Mouse (Mus musculus) stomach, embryonic 15.5 days (tissue): ENCODE measurements around the gene Xrcc3. TPM values are rescaled to one million over a fixed set of nuclear protein-coding genes. Genes with fewer than 3 reads are reported as not detected.

Experiments
- ATAC-seq: fragments of 200-750 bp; cut with Nextera tagmentation; 2 replicates; pipeline ENCODE4 v1.8.0; 2017; ENCODE audit warnings: low read depth, moderate number of reproducible peaks, moderate TSS enrichment; ENCODE audit not compliant: insufficient read depth, low FRiP score
- H3K27ac ChIP-seq: fragments of 300-500 bp; sonication (generic); 2 replicates; pipeline ENCODE4 v1.5.1; 2015; ENCODE audit warnings: mild to moderate bottlenecking, inconsistent platforms
- H3K27me3 ChIP-seq: fragments of 300-500 bp; sonication (generic); replicated peaks from 2 replicates; pipeline ENCODE4 v1.6.1; 2015; ENCODE audit warnings: inconsistent platforms
- H3K36me3 ChIP-seq: fragments of 300-500 bp; sonication (generic); 2 replicates; pipeline ENCODE4 v1.6.1; 2015; ENCODE audit warnings: inconsistent platforms
- H3K4me1 ChIP-seq: fragments of 300-500 bp; sonication (generic); 2 replicates; pipeline ENCODE4 v1.6.1; 2015; ENCODE audit warnings: inconsistent platforms
- H3K4me2 ChIP-seq: fragments of 300-500 bp; sonication (generic); 2 replicates; pipeline ENCODE4 v1.6.1; 2015; ENCODE audit warnings: mild to moderate bottlenecking, inconsistent platforms
- H3K4me3 ChIP-seq: fragments of 300-500 bp; sonication (generic); replicated peaks from 2 replicates; pipeline ENCODE4 v1.5.1; 2015; ENCODE audit warnings: inconsistent platforms
- H3K9ac ChIP-seq: fragments of 300-500 bp; sonication (generic); 2 replicates; pipeline ENCODE4 v1.6.1; 2015; ENCODE audit warnings: inconsistent platforms
- H3K9me3 ChIP-seq: fragments of 300-500 bp; sonication (generic); 2 replicates; pipeline ENCODE4 v1.6.1; 2016; ENCODE audit warnings: inconsistent platforms
- WGBS: fragments of 180-500 bp; shearing (Covaris S2); methylation state at CpG from one replicate; pipeline ENCODE4 v1.1.7; 2015; 5-methylcytosine and 5-hydroxymethylcytosine counted together
- polyA plus RNA-seq: library from polyadenylated mRNA; unstranded; fragments of >200 nt; fragmentation: Nextera tagmentation; extraction: Ambion mirVana; gene quantifications from 2 replicates; pipeline ENCODE4 v1.2.1, GENCODE M21; 2015

Gene Xrcc3
- polyA plus RNA-seq, 1 experiment from 2014 or later = 7.2 TPM

- WGBS = 19% methylated on average over 19 of the region's 19 CpGs
- Histone ChIP-seq H3K9me3 (no peaks in the 10 kb centered on the region), H3K4me1 (peaks cover 55% of the 10 kb centered on the region), H3K27ac (peak overlapping the region; percentile 93), H3K4me3 (peak overlapping the region; percentile 67), H3K9ac (peak overlapping the region; percentile 63), H3K4me2 (peak overlapping the region; percentile 76), H3K36me3 (no peaks in the 10 kb centered on the region), H3K27me3 (no peaks in the 10 kb centered on the region)
- ATAC-seq = no peak
These were observed 1.4 kb upstream of the Xrcc3 start for GRCm38 (mm10) chr12:111814769-111815762.

GRCm38 (mm10) chr12:111813111-111813765 is 435 bp downstream of the Xrcc3 start:
- Histone ChIP-seq H3K4me2 (peak overlapping the region; percentile 90), H3K9ac (peak overlapping the region; percentile 55), H3K36me3 (no peaks in the 10 kb centered on the region), H3K4me3 (peak overlapping the region; percentile 67), H3K27ac (0 out of 2 replicates have a peak overlapping the region, but pooled peaks have one; percentile 52), H3K4me1 (peaks cover 53% of the 10 kb centered on the region), H3K27me3 (no peaks in the 10 kb centered on the region), H3K9me3 (no peaks in the 10 kb centered on the region)
- ATAC-seq = no peak
- WGBS = 3% methylated on average over 27 of the region's 27 CpGs

GRCm38 (mm10) chr12:111812611-111813010 is 1.1 kb downstream of the Xrcc3 start:
- H3K27ac ChIP-seq = no peak overlapping the region
- peak overlapping the region; percentile 55 for H3K9ac ChIP-seq
- peaks cover 51% of the 10 kb centered on the region for H3K4me1 ChIP-seq
- peak overlapping the region; percentile 90 for H3K4me2 ChIP-seq
- no peaks in the 10 kb centered on the region for H3K27me3 ChIP-seq
- H3K36me3 ChIP-seq = 0 out of 2 replicates have a peak, but pooled peaks cover 3% of the 10 kb centered on the region
- 67% methylated on average over 12 of the region's 12 CpGs for WGBS
- peak overlapping the region; percentile 67 for H3K4me3 ChIP-seq
- ATAC-seq = no peak
- H3K9me3 ChIP-seq = no peaks in the 10 kb centered on the region

- Histone ChIP-seq H3K4me3 (no peak overlapping the region), H3K4me1 (peaks cover 48% of the 10 kb centered on the region), H3K27ac (no peak overlapping the region), H3K4me2 (no peak overlapping the region), H3K27me3 (no peaks in the 10 kb centered on the region), H3K36me3 (0 out of 2 replicates have a peak, but pooled peaks cover 6% of the 10 kb centered on the region), H3K9me3 (no peaks in the 10 kb centered on the region), H3K9ac (no peak overlapping the region)
- no peak for ATAC-seq
- WGBS = 83% methylated on average over 13 of the region's 13 CpGs
These were observed 1.6 kb downstream of the Xrcc3 start for GRCm38 (mm10) chr12:111812075-111812474.

GRCm38 (mm10) chr12:111809762-111810161 is 3.9 kb downstream of the Xrcc3 start:
- peaks cover 19% of the 10 kb centered on the region for H3K36me3 ChIP-seq
- peaks cover 26% of the 10 kb centered on the region for H3K4me1 ChIP-seq
- H3K9ac ChIP-seq = no peak overlapping the region
- H3K9me3 ChIP-seq = no peaks in the 10 kb centered on the region
- no peak overlapping the region for H3K4me3 ChIP-seq
- peak overlapping the region; percentile 27; the same call in 1 of the 2 replicates for H3K4me2 ChIP-seq
- 6% methylated on average over 8 of the region's 9 CpGs for WGBS
- peak; percentile 32; the same call in 1 of the 2 replicates for ATAC-seq
- no peaks in the 10 kb centered on the region for H3K27me3 ChIP-seq
- peak overlapping the region; percentile 70 for H3K27ac ChIP-seq

GRCm38 (mm10) chr12:111808775-111809174 is 4.9 kb downstream of the Xrcc3 start:
- H3K36me3 ChIP-seq = peaks cover 27% of the 10 kb centered on the region
- no peaks in the 10 kb centered on the region for H3K27me3 ChIP-seq
- WGBS = 87% methylated on average over 6 of the region's 6 CpGs
- no peak overlapping the region for H3K4me2 ChIP-seq
- H3K4me1 ChIP-seq = peaks cover 25% of the 10 kb centered on the region
- H3K9me3 ChIP-seq = no peaks in the 10 kb centered on the region
- H3K9ac ChIP-seq = no peak overlapping the region
- no peak for ATAC-seq
- no peak overlapping the region for H3K4me3 ChIP-seq
- no peak overlapping the region for H3K27ac ChIP-seq

GRCm38 (mm10) chr12:111803538-111803937 is 10.1 kb downstream of the Xrcc3 start:
- H3K36me3 ChIP-seq = peaks cover 51% of the 10 kb centered on the region
- no peaks in the 10 kb centered on the region for H3K4me1 ChIP-seq
- H3K9me3 ChIP-seq = no peaks in the 10 kb centered on the region
- peak; percentile 60; the same call in 1 of the 2 replicates for ATAC-seq
- no peak overlapping the region for H3K4me2 ChIP-seq
- 58% methylated on average over 5 of the region's 5 CpGs for WGBS
- no peaks in the 10 kb centered on the region for H3K27me3 ChIP-seq
- no peak overlapping the region for H3K4me3 ChIP-seq
- H3K9ac ChIP-seq = no peak overlapping the region
- H3K27ac ChIP-seq = peak overlapping the region; percentile 7; the same call in 1 of the 2 replicates

GRCm38 (mm10) chr12:111800459-111801183 is 13.1 kb downstream of the Xrcc3 start:
- Histone ChIP-seq H3K4me3 (no peak overlapping the region), H3K9ac (no peak overlapping the region), H3K36me3 (peaks cover 53% of the 10 kb centered on the region), H3K4me2 (no peak overlapping the region), H3K27ac (no peak overlapping the region), H3K27me3 (no peaks in the 10 kb centered on the region), H3K4me1 (no peaks in the 10 kb centered on the region), H3K9me3 (no peaks in the 10 kb centered on the region)
- ATAC-seq = no peak
- 81% methylated on average over 10 of the region's 10 CpGs for WGBS

- Histone ChIP-seq H3K36me3 (peaks cover 51% of the 10 kb centered on the region), H3K4me2 (no peak overlapping the region), H3K9me3 (no peaks in the 10 kb centered on the region), H3K4me3 (no peak overlapping the region), H3K27ac (no peak overlapping the region), H3K4me1 (no peaks in the 10 kb centered on the region), H3K27me3 (no peaks in the 10 kb centered on the region), H3K9ac (no peak overlapping the region)
- WGBS = 90% methylated on average over 13 of the region's 13 CpGs
- no peak for ATAC-seq
These were observed 15.2 kb downstream of the Xrcc3 start for GRCm38 (mm10) chr12:111798493-111798892.

- no peak overlapping the region for H3K9ac ChIP-seq
These were observed 16.4 kb downstream of the Xrcc3 start for GRCm38 (mm10) chr12:111797251-111797650.

GRCm38 (mm10) chr12:111795180-111795895 is 18.3 kb downstream of the Xrcc3 start:
- Histone ChIP-seq H3K4me3 (no peak overlapping the region), H3K9ac (no peak overlapping the region), H3K4me2 (no peak overlapping the region), H3K4me1 (no peaks in the 10 kb centered on the region), H3K27ac (no peak overlapping the region), H3K36me3 (peaks cover 48% of the 10 kb centered on the region), H3K9me3 (no peaks in the 10 kb centered on the region), H3K27me3 (no peaks in the 10 kb centered on the region)
- WGBS = 89% methylated on average over 28 of the region's 28 CpGs
- ATAC-seq = no peak

More at GRCm38 (mm10) chr12:111797251-111797650, 16.4 kb downstream of the Xrcc3 start:
- H3K9me3 ChIP-seq = no peaks in the 10 kb centered on the region
- 82% methylated on average over 8 of the region's 8 CpGs for WGBS
- no peak overlapping the region for H3K4me3 ChIP-seq
- no peak overlapping the region for H3K4me2 ChIP-seq
- H3K4me1 ChIP-seq = no peaks in the 10 kb centered on the region
- ATAC-seq = no peak
- H3K27me3 ChIP-seq = no peaks in the 10 kb centered on the region
- peaks cover 51% of the 10 kb centered on the region for H3K36me3 ChIP-seq
- H3K27ac ChIP-seq = no peak overlapping the region
